Mouse (Mus musculus): Measurements from ENCODE around the gene Scaf4. TPM values are rescaled to one million over a fixed set of nuclear protein-coding genes. Genes with fewer than 3 reads are reported as not detected.

Gene Scaf4
- total and polyA plus RNA-seq, 2 experiments from 2014 or later: 9.5 to 15.7 TPM

DNA sequence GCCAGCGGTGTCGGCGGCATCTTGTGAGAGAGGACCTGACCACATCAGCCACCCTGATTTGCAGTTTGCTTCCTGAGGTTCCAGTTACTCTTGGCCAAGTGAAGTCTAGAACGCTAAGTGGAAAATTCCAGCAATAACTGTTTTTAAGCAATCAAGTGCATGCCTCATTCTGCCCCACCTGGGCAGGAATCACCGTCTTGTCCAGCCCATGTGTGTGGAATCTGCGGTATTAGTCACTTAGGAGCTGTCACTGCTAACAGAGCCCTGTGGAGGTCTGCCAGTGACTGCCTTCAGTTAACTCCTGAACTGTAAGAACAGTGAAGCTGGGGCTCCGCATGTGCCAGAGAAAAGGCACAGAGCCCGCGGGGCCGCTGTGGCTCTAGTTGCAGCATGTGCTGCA is 73.6 kb downstream of the Scaf4 start:
- Histone ChIP-seq H3K4me2 (ENCODE audit: low read depth, low read length) (no peak overlapping the region), H3K9ac (replicated peaks; ENCODE audit: low read depth, low read length) (no peak overlapping the region), H3K27ac (ENCODE audit: low read depth) (no peak overlapping the region), H3K4me3 (ENCODE audit: low read depth, low read length) (no peak overlapping the region), H3K27me3 (ENCODE audit: control insufficient read depth, insufficient read depth, low read length) (no peaks in the 10 kb centered on the region), H3K9me3 (replicated peaks; ENCODE audit: control insufficient read depth, low read length) (no peaks in the 10 kb centered on the region), H3K36me3 (replicated peaks; ENCODE audit: control insufficient read depth, insufficient read depth, low read length) (no peaks in the 10 kb centered on the region), H3K4me1 (ENCODE audit: control insufficient read depth, insufficient read depth) (no peaks in the 10 kb centered on the region)
- DNase-seq (ENCODE audit: low spot score) (no peak), ATAC-seq (ENCODE audit: insufficient read depth, low read depth) (no peak)
- TF ChIP-seq EP300 (IDR thresholded peaks at IDR 0.05; ENCODE audit: low read depth): no peak
- TF ChIP-seq CTCF (IDR thresholded peaks at IDR 0.05; ENCODE audit: low read depth): no peak
- WGBS: 57% methylated on average over 10 of the region's 10 CpGs

DNA sequence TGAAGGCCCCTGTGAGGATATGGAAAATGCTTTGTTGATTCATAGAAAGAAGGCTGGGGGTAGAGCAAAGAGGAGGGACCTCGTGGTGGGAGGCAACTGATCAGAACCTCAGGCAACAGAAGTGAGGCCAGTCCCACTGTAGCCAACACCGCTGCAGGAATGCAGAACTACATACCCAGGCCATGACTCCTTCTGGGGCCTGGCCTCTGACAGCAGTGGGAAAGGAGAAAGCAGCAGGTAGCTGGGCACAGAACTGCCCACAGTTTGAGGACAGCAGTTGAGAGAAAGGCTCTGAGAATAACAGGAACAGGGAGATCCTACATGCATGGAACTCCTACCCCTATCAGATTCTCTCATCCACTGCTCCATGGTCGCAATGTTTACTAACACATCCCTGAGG is 75.3 kb downstream of the Scaf4 start:
- TF ChIP-seq EP300 (IDR thresholded peaks at IDR 0.05; ENCODE audit: low read depth) (no peak), CTCF (IDR thresholded peaks at IDR 0.05; ENCODE audit: low read depth) (no peak)
- H3K27me3 ChIP-seq (ENCODE audit: control insufficient read depth, insufficient read depth, low read length): no peaks in the 10 kb centered on the region
- no peak overlapping the region for H3K9ac ChIP-seq (replicated peaks; ENCODE audit: low read depth, low read length)
- H3K27ac ChIP-seq (ENCODE audit: low read depth): no peak overlapping the region
- H3K36me3 ChIP-seq (replicated peaks; ENCODE audit: control insufficient read depth, insufficient read depth, low read length): no peaks in the 10 kb centered on the region
- no peak overlapping the region for H3K4me3 ChIP-seq (ENCODE audit: low read depth, low read length)
- WGBS: 60% methylated on average over 3 of the region's 3 CpGs
- ATAC-seq (ENCODE audit: insufficient read depth, low read depth): no peak
- H3K9me3 ChIP-seq (replicated peaks; ENCODE audit: control insufficient read depth, low read length): no peaks in the 10 kb centered on the region
- no peaks in the 10 kb centered on the region for H3K4me1 ChIP-seq (ENCODE audit: control insufficient read depth, insufficient read depth)
- no peak overlapping the region for H3K4me2 ChIP-seq (ENCODE audit: low read depth, low read length)
- no peak for DNase-seq (ENCODE audit: low spot score)

DNA sequence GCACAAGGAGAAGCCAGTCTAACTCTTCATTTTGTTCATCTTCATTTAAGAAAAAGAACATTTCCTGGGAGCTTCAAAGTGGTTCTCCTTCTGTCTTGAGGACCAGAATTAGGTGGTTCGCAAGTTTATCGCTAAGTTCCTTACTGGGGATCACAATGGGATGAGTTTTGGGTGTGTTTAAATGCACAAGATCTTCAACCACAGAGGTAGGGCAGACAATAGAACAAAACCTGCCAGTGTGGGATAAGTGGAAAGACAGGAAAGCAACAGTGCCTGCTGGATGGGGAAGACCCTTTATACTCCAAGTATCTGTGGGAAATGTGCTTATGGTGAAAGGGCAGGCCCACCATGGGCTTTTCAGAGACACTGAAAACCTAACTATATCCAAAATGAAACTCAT is 79.4 kb downstream of the Scaf4 start:
- DNase-seq (ENCODE audit: low spot score) (no peak), ATAC-seq (ENCODE audit: insufficient read depth, low read depth) (no peak)
- 97% methylated on average over 2 of the region's 2 CpGs for WGBS
- Histone ChIP-seq H3K27ac (ENCODE audit: low read depth) (no peak overlapping the region), H3K4me1 (ENCODE audit: control insufficient read depth, insufficient read depth) (no peaks in the 10 kb centered on the region), H3K27me3 (ENCODE audit: control insufficient read depth, insufficient read depth, low read length) (no peaks in the 10 kb centered on the region), H3K36me3 (replicated peaks; ENCODE audit: control insufficient read depth, insufficient read depth, low read length) (no peaks in the 10 kb centered on the region), H3K9me3 (replicated peaks; ENCODE audit: control insufficient read depth, low read length) (no peaks in the 10 kb centered on the region), H3K4me3 (ENCODE audit: low read depth, low read length) (no peak overlapping the region), H3K4me2 (ENCODE audit: low read depth, low read length) (no peak overlapping the region), H3K9ac (replicated peaks; ENCODE audit: low read depth, low read length) (no peak overlapping the region)
- TF ChIP-seq CTCF (IDR thresholded peaks at IDR 0.05; ENCODE audit: low read depth) (no peak), EP300 (IDR thresholded peaks at IDR 0.05; ENCODE audit: low read depth) (no peak)

DNA sequence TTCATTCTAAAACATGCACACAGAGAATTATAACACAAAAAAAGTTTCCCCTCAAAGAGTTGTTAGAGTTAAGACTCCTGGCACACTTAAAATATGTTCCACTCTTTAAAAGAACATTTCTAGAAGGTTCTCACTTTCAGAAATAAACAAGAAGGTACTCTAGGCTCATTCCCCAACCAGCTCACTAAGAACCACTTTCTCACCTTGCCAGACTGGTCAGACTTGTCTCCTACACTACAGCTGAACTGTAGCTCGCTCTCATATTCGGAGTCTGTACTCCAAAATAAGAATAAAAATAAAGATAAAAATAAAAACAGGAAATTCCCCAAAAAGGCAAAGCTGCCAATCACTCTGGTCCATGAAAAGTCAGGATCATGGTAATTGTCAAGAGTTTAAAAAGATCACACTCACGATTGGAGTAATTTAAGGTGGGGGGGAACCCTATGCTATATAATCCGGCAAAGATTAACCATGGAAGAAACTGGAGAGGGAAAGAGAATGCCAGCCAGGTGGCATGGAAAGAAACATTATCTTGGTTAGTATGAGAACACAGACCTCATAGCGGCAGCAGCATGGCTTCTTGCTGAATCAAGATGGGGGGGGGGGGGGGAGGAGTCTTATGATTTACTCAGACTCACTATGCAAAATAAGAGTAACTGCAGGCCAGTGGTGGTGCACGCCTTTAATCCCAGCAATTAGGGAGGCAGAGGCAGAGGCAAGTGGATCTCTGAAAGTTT is 80.9 kb downstream of the Scaf4 start:
- Histone ChIP-seq H3K4me3 (ENCODE audit: low read depth, low read length) (no peak overlapping the region), H3K4me1 (ENCODE audit: control insufficient read depth, insufficient read depth) (no peaks in the 10 kb centered on the region), H3K9me3 (replicated peaks; ENCODE audit: control insufficient read depth, low read length) (no peaks in the 10 kb centered on the region), H3K27me3 (ENCODE audit: control insufficient read depth, insufficient read depth, low read length) (no peaks in the 10 kb centered on the region), H3K27ac (ENCODE audit: low read depth) (no peak overlapping the region), H3K36me3 (replicated peaks; ENCODE audit: control insufficient read depth, insufficient read depth, low read length) (no peaks in the 10 kb centered on the region), H3K9ac (replicated peaks; ENCODE audit: low read depth, low read length) (no peak overlapping the region), H3K4me2 (ENCODE audit: low read depth, low read length) (no peak overlapping the region)
- 84% methylated on average over 6 of the region's 6 CpGs for WGBS
- TF ChIP-seq EP300 (IDR thresholded peaks at IDR 0.05; ENCODE audit: low read depth) (no peak), CTCF (IDR thresholded peaks at IDR 0.05; ENCODE audit: low read depth) (no peak)
- DNase-seq (ENCODE audit: low spot score): no peak
- ATAC-seq (ENCODE audit: insufficient read depth, low read depth): no peak

DNA sequence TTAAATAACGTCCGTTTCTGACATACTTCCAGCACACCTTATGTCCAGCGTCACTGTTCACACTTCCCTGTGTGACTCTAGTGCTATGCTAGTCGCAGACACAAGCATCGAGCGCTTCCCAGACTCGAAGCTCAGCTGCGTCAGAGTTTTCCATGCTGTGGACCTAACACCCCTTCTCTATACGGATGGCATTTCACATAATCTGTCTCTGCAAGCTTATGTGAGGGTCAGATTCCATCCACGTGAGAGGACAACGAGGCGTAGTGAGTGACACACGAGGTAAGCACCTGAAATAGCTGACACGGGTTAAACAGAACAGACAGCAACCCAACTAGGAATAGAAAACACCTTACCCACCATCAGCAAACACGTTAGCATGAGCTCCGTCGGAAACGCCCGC is 82.2 kb downstream of the Scaf4 start:
- Histone ChIP-seq H3K27ac (ENCODE audit: low read depth) (no peak overlapping the region), H3K27me3 (ENCODE audit: control insufficient read depth, insufficient read depth, low read length) (no peaks in the 10 kb centered on the region), H3K4me1 (ENCODE audit: control insufficient read depth, insufficient read depth) (peaks cover 6% of the 10 kb centered on the region), H3K36me3 (replicated peaks; ENCODE audit: control insufficient read depth, insufficient read depth, low read length) (no peaks in the 10 kb centered on the region), H3K9ac (replicated peaks; ENCODE audit: low read depth, low read length) (no peak overlapping the region), H3K4me2 (ENCODE audit: low read depth, low read length) (peak overlapping the region; percentile 2), H3K4me3 (ENCODE audit: low read depth, low read length) (no peak overlapping the region), H3K9me3 (replicated peaks; ENCODE audit: control insufficient read depth, low read length) (no peaks in the 10 kb centered on the region)
- ATAC-seq (ENCODE audit: insufficient read depth, low read depth) (no peak), DNase-seq (ENCODE audit: low spot score) (no peak)
- no peak for TF ChIP-seq CTCF (IDR thresholded peaks at IDR 0.05; ENCODE audit: low read depth)
- WGBS: 39% methylated on average over 19 of the region's 19 CpGs

DNA sequence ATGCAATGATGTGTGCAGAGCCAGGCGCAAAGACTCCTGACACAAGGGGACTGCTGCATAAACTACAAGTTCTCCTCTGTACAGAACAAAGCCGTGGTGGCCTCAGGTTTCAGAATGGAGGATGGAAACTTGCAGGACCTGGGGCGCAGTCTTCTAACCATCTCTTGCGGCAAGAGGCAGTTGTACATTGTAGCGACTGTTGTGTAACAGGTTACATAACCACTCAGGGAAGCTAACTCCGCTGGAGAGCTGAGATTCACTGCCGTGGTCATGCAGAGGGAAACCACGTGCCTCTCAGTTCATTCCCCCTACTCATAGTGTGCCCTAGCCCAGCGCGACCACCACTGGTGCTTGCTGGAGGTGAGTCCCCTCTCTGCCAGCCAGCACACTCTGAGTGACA is 85.1 kb downstream of the Scaf4 start:
- no peak overlapping the region for H3K4me3 ChIP-seq (ENCODE audit: low read depth, low read length)
- no peak for ATAC-seq (ENCODE audit: insufficient read depth, low read depth)
- TF ChIP-seq CTCF (IDR thresholded peaks at IDR 0.05; ENCODE audit: low read depth): no peak
- TF ChIP-seq EP300 (IDR thresholded peaks at IDR 0.05; ENCODE audit: low read depth): no peak

More for the DNA sequence above, 85.1 kb downstream of the Scaf4 start:
- H3K4me1 ChIP-seq (ENCODE audit: control insufficient read depth, insufficient read depth): peaks cover 13% of the 10 kb centered on the region
- no peaks in the 10 kb centered on the region for H3K9me3 ChIP-seq (replicated peaks; ENCODE audit: control insufficient read depth, low read length)
- H3K36me3 ChIP-seq (replicated peaks; ENCODE audit: control insufficient read depth, insufficient read depth, low read length): no peaks in the 10 kb centered on the region
- no peak overlapping the region for H3K9ac ChIP-seq (replicated peaks; ENCODE audit: low read depth, low read length)
- H3K27ac ChIP-seq (ENCODE audit: low read depth): no peak overlapping the region
- WGBS: 79% methylated on average over 10 of the region's 10 CpGs
- H3K27me3 ChIP-seq (ENCODE audit: control insufficient read depth, insufficient read depth, low read length): no peaks in the 10 kb centered on the region
- DNase-seq (ENCODE audit: low spot score): no peak
- no peak overlapping the region for H3K4me2 ChIP-seq (ENCODE audit: low read depth, low read length)
